Mouse (Mus musculus) myocyte (in vitro differentiated cells): Measurements from ENCODE around the gene Anapc1.

Experiments
- MAX ChIP-seq: IDR thresholded peaks from one replicate; pipeline ENCODE4 v1.6.1; 2011; ENCODE audit warnings: low read depth, mild to moderate bottlenecking, control low read depth
- POLR2A ChIP-seq: IDR thresholded peaks from one replicate; pipeline ENCODE4 v1.6.1; 2011; ENCODE audit warnings: low read depth, mild to moderate bottlenecking, control low read depth, moderate library complexity; ENCODE audit not compliant: insufficient read length

DNA sequence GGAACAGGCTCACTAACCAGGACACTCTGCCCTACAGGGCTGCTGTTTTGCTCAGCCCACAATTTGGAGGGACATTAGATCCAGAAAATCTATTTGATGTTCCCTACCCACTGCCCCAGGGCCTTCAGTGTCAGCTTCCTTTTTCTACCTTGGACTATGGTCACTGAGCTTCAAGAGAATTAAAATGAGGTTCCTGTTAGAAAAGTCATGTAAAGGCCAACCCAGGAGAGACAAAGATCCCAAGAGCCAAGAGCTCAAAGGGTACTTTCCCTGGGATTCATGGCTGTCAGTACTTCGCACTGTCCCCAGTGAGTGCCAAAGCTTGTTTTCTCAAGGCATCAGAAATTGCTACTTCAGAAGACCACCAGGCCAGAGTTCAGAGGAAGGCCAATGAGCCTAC, 28.8 kb upstream of the Anapc1 start:
- TF ChIP-seq MAX: no peak
- TF ChIP-seq POLR2A: no peak
